Mouse (Mus musculus): ENCODE measurements around the gene Etv2.

The Etv2 gene

DNA sequence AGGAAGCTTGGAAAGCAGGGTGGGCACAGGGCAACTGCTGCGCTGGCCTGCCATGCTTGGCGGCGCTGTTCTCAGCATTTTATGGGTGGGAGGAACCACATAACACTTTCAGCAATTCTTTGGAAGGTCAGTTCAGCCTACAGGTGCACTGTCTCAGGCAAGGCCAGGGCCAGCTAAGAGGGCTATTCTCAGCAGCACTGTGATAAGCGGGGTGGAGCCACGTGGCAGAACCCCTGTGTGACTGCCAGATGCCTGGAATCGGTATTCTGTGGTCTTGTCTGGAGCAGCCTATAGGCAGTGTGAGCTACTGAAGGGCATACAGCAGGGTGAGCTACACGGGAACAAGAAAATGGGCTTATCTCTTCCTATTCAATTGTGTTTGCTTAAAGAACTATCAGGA lies 25.6 kb downstream of the Etv2 start:
- Histone ChIP-seq H3K9me3 (ENCODE audit: low read length) (0 out of 2 replicates have a peak, but pooled peaks cover 2% of the 10 kb centered on the region), H3K4me1 (replicated peaks; ENCODE audit: low read depth, low read length) (peaks cover 73% of the 10 kb centered on the region), H3K36me3 (ENCODE audit: insufficient read depth, low read length) (no peaks in the 10 kb centered on the region; the same call in 1 of the 2 replicates), H3K27me3 (ENCODE audit: insufficient read depth, low read length) (peaks cover 5% of the 10 kb centered on the region; the same call in 1 of the 2 replicates), H3K4me3 (replicated peaks; ENCODE audit: low read length) (peak overlapping the region; percentile 57)
- TF ChIP-seq CTCF (conservative IDR thresholded peaks at IDR 0.05; ENCODE audit: low read length) = peak; percentile 10; the same call in 1 of the 2 replicates
- TF ChIP-seq POU5F1 (IDR thresholded peaks at IDR 0.05; ENCODE audit: borderline replicate concordance, low read length) = no peak

DNA sequence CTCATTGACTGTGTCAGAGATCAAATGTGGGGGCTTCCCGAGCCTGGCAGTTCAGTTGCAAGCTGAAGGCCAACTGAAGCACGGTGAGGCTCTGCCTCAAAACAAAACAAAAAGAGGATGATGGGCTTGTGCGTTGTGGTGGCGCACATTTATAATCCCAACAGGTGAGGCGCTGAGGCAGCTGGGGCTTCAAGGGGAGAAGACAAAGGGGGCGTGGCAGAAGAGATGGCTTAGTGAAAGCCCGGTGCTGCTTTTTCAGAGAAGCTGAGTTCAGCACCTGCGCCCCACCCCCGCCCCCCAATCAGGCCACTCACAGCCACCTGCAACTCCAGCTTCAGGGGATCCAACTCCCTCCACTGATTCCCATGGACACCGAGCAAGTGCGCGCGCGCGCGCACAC lies 27.2 kb downstream of the Etv2 start:
- H3K9me3 ChIP-seq (ENCODE audit: low read length) = no peaks in the 10 kb centered on the region
- H3K27me3 ChIP-seq (ENCODE audit: insufficient read depth, low read length) = peaks cover 5% of the 10 kb centered on the region; the same call in 1 of the 2 replicates
- H3K4me3 ChIP-seq (replicated peaks; ENCODE audit: low read length) = peak overlapping the region; percentile 61
- H3K4me1 ChIP-seq (replicated peaks; ENCODE audit: low read depth, low read length) = peaks cover 89% of the 10 kb centered on the region
- TF ChIP-seq CTCF (conservative IDR thresholded peaks at IDR 0.05; ENCODE audit: low read length) (no peak), NANOG (IDR thresholded peaks at IDR 0.05; ENCODE audit: borderline replicate concordance, low read length) (no peak), POU5F1 (IDR thresholded peaks at IDR 0.05; ENCODE audit: borderline replicate concordance, low read length) (no peak)
- no peaks in the 10 kb centered on the region; the same call in 1 of the 2 replicates for H3K36me3 ChIP-seq (ENCODE audit: insufficient read depth, low read length)

DNA sequence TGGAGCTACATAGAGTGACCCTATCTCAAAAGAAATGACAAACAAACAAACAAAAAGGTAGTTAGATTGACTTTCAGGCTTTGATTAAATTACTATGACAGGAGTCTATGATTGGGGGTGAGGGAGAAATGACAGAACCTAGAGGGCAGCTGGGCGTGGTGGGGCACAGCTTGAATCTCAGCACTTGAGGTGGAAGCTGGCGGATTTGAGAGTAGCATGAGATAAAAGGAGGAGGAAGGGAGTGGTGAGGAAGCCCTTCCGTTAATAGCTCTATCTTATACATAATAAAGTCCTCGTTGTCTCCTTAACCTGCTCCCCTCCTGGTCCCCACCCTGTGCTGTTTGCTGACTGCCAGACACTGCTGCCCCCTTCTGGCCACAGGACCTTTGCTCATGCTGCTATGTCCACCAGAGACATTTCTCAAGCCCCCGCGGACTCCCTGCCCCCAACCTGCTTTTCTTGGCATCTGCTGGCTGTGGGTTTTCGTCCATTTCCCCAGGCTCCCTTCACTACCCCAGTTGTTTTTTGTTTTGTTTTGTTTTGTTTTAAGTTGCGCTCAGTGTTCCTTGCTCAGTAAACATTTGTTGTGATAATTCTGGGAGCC lies 27.8 kb downstream of the Etv2 start:
- peaks cover 89% of the 10 kb centered on the region for H3K4me1 ChIP-seq (replicated peaks; ENCODE audit: low read depth, low read length)
- H3K27me3 ChIP-seq (ENCODE audit: insufficient read depth, low read length) = peaks cover 5% of the 10 kb centered on the region; the same call in 1 of the 2 replicates
- H3K36me3 ChIP-seq (ENCODE audit: insufficient read depth, low read length) = no peaks in the 10 kb centered on the region; the same call in 1 of the 2 replicates
- peak overlapping the region; percentile 61 for H3K4me3 ChIP-seq (replicated peaks; ENCODE audit: low read length)
- H3K9me3 ChIP-seq (ENCODE audit: low read length) = no peaks in the 10 kb centered on the region
- peak; percentile 17; the same call in 1 of the 2 replicates for TF ChIP-seq NANOG (IDR thresholded peaks at IDR 0.05; ENCODE audit: borderline replicate concordance, low read length)
- TF ChIP-seq POU5F1 (IDR thresholded peaks at IDR 0.05; ENCODE audit: borderline replicate concordance, low read length) = no peak
- peak; percentile 74 for TF ChIP-seq CTCF (conservative IDR thresholded peaks at IDR 0.05; ENCODE audit: low read length)

DNA sequence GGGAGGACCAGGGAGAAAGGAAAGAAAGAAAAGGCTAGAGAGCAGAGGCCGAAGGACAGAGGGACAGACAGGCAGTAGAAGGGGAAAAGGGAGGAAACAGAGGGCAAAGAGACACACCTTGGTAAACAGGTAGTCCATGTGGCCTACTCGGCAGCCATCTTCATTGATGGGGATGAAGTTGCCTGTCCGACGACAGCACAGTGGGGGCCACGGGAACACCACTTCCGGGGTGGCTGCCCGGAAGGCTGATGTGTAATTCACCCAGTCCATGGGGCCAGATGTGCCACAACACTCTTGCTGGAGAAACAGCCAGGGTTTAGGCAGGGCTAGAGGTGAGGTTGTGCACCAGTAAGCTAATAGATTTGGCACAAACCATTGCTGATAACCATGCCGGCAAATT lies 30.7 kb downstream of the Etv2 start:
- Histone ChIP-seq H3K27me3 (ENCODE audit: insufficient read depth, low read length) (no peaks in the 10 kb centered on the region), H3K4me1 (replicated peaks; ENCODE audit: low read depth, low read length) (peaks cover 98% of the 10 kb centered on the region), H3K9me3 (ENCODE audit: low read length) (no peaks in the 10 kb centered on the region), H3K36me3 (ENCODE audit: insufficient read depth, low read length) (no peaks in the 10 kb centered on the region; the same call in 1 of the 2 replicates), H3K4me3 (replicated peaks; ENCODE audit: low read length) (0 out of 2 replicates have a peak overlapping the region, but pooled peaks have one; percentile 26)
- no peak for TF ChIP-seq CTCF (conservative IDR thresholded peaks at IDR 0.05; ENCODE audit: low read length)
- no peak for TF ChIP-seq POU5F1 (IDR thresholded peaks at IDR 0.05; ENCODE audit: borderline replicate concordance, low read length)
- no peak for TF ChIP-seq NANOG (IDR thresholded peaks at IDR 0.05; ENCODE audit: borderline replicate concordance, low read length)

DNA sequence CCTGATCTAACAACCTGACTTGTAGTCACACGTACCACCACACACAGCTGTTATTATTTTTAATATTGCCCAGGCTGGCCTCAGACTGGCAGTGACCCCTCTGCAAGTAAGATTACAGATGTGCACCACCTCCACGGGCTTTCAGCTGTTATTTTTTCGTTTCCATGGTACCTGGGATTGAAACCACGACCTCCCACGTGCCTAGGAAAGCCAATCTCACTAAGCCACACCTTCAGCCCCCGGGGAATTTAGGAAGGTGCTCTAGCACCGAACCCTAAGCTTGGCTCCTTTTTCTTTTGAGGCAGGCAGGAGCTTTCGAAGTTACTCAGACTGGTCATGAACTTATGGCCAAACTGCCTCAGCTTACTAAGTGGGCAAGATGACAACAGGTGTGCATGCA lies 31.2 kb downstream of the Etv2 start:
- TF ChIP-seq NANOG (IDR thresholded peaks at IDR 0.05; ENCODE audit: borderline replicate concordance, low read length) (no peak), POU5F1 (IDR thresholded peaks at IDR 0.05; ENCODE audit: borderline replicate concordance, low read length) (no peak), CTCF (conservative IDR thresholded peaks at IDR 0.05; ENCODE audit: low read length) (no peak)
- Histone ChIP-seq H3K4me1 (replicated peaks; ENCODE audit: low read depth, low read length) (peaks cover 98% of the 10 kb centered on the region), H3K27me3 (ENCODE audit: insufficient read depth, low read length) (no peaks in the 10 kb centered on the region), H3K36me3 (ENCODE audit: insufficient read depth, low read length) (no peaks in the 10 kb centered on the region; the same call in 1 of the 2 replicates), H3K4me3 (replicated peaks; ENCODE audit: low read length) (0 out of 2 replicates have a peak overlapping the region, but pooled peaks have one; percentile 26), H3K9me3 (ENCODE audit: low read length) (no peaks in the 10 kb centered on the region)

DNA sequence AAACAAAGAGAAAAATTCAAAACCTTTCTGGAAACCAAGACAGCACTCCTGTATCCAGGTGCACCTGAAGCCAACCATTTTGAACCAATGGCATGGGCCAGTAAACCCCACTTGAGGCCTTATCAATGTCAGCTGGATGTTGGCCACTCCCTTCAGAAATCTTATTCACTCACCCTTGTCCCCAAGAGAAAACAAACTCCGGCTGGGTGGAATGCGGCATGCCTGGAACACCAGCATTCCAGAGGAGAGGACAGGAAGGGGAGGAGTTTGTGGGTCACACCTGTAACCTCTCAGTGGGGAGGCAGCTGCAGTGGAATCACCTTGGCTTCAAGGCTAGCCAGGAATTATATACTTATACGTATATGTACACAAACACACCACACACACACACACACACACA lies 33.1 kb downstream of the Etv2 start:
- H3K27me3 ChIP-seq (ENCODE audit: insufficient read depth, low read length) = peaks cover 6% of the 10 kb centered on the region
- no peaks in the 10 kb centered on the region; the same call in 1 of the 2 replicates for H3K36me3 ChIP-seq (ENCODE audit: insufficient read depth, low read length)
- peak overlapping the region; percentile 46 for H3K4me3 ChIP-seq (replicated peaks; ENCODE audit: low read length)
- H3K9me3 ChIP-seq (ENCODE audit: low read length) = no peaks in the 10 kb centered on the region
- peaks cover 97% of the 10 kb centered on the region for H3K4me1 ChIP-seq (replicated peaks; ENCODE audit: low read depth, low read length)
- TF ChIP-seq NANOG (IDR thresholded peaks at IDR 0.05; ENCODE audit: borderline replicate concordance, low read length) (no peak), POU5F1 (IDR thresholded peaks at IDR 0.05; ENCODE audit: borderline replicate concordance, low read length) (no peak), CTCF (conservative IDR thresholded peaks at IDR 0.05; ENCODE audit: low read length) (no peak)

DNA sequence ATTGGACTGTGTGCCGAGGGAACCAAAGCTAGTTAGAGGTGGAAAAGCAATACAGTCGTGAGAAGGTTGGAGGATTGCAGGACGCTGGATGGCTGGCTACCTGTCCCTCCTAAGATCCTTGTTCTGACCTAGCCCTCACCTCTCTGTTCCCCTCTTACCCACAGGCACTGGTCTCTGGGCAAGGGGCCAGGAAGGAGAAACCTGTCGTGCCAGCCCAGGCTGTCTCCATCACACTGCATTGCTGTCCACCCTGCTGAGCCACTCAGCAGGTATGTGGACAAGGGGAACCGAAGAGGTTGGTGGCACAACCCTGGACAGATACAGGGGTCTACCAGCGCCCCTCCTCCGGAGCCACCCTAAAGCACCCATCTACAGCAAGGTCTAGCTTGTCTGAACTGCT lies 35.0 kb downstream of the Etv2 start:
- Histone ChIP-seq H3K4me1 (replicated peaks; ENCODE audit: low read depth, low read length) (peaks cover 80% of the 10 kb centered on the region), H3K9me3 (ENCODE audit: low read length) (no peaks in the 10 kb centered on the region), H3K27me3 (ENCODE audit: insufficient read depth, low read length) (peaks cover 6% of the 10 kb centered on the region), H3K36me3 (ENCODE audit: insufficient read depth, low read length) (no peaks in the 10 kb centered on the region; the same call in 1 of the 2 replicates), H3K4me3 (replicated peaks; ENCODE audit: low read length) (peak overlapping the region; percentile 49)
- TF ChIP-seq CTCF (conservative IDR thresholded peaks at IDR 0.05; ENCODE audit: low read length) = no peak
- no peak for TF ChIP-seq NANOG (IDR thresholded peaks at IDR 0.05; ENCODE audit: borderline replicate concordance, low read length)
- TF ChIP-seq POU5F1 (IDR thresholded peaks at IDR 0.05; ENCODE audit: borderline replicate concordance, low read length) = no peak

DNA sequence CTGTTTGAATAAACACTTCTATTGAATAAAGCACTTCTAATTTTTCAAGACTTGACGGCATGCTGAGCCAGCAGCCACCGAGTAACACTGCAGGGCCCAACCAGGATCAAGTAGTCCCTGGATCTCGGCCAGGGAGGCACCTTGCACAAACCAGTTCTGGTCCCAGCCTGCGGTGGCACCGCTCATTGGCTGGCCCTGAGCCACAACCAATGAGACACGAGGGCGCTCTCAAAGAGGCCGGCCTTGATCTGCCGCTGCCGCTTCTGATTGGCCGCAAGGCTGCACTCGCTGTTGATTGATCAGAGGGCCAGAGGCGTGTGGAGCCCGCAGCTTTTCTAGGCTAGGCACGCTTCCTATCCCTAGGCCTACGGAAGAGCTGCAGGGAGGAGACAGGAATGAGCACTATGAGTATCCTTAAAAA lies 35.7 kb downstream of the Etv2 start:
- Histone ChIP-seq H3K4me1 (replicated peaks; ENCODE audit: low read depth, low read length) (peaks cover 80% of the 10 kb centered on the region), H3K27me3 (ENCODE audit: insufficient read depth, low read length) (peaks cover 6% of the 10 kb centered on the region), H3K4me3 (replicated peaks; ENCODE audit: low read length) (peak overlapping the region; percentile 65), H3K9me3 (ENCODE audit: low read length) (no peaks in the 10 kb centered on the region), H3K36me3 (ENCODE audit: insufficient read depth, low read length) (no peaks in the 10 kb centered on the region)
- no peak for TF ChIP-seq NANOG (IDR thresholded peaks at IDR 0.05; ENCODE audit: borderline replicate concordance, low read length)
- no peak for TF ChIP-seq CTCF (conservative IDR thresholded peaks at IDR 0.05; ENCODE audit: low read length)
- no peak for TF ChIP-seq POU5F1 (IDR thresholded peaks at IDR 0.05; ENCODE audit: borderline replicate concordance, low read length)
